Mouse (Mus musculus) thymus, postnatal 25 days (tissue): ENCODE results near the gene Llgl2.
A peak's percentile ranks its signal among the peaks of the same experiment; 100 is the strongest.

Experiments used
- DNase-seq: peaks from one replicate; pipeline ENCODE4 v3.0.0; 2022

Llgl2 gene

DNA sequence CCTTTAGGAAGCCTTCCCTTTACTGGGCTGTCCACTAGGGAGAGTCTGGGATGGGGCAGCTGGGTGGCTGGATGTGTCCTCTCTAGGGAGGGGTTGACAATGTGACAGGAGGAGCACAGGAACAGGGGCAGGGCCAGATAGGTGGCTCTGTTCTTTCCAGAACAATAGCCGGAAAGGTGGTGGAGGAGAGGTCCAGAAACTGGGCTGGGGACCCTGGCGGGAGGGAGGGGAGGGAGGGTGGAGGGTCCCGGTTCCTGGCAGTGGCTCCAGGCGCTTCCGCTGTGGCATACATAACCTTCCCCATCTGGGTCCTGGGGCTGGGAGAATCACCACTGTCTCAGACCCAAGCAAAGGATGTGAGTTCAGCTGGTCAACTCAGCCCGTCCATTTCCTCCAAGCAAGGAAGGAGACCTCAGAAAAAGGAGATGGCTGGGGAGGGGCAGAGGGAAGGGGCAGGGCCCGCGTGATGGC lies 14.5 kb upstream of the Llgl2 start:
- DNase-seq: no peak

DNA sequence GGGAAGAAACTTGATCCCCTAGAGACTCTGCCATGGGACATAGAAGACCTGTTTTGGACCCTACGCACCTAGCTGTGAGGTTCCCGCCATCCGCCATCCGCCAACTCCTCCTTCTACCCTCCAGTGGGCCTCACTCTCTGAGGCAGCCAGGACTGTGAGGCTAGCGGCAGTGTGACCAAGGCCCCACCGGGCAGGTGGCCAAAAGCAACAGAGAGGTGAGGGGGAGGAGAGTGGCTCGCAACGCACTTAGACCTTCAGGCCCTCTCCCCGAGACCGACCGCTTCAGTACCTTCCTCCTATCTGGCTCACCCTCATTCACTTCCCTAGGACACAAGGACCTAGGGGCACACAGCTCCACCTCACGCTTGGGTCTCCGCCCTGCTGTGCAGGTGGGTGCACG lies 13.5 kb upstream of the Llgl2 start:
- no peak for DNase-seq

DNA sequence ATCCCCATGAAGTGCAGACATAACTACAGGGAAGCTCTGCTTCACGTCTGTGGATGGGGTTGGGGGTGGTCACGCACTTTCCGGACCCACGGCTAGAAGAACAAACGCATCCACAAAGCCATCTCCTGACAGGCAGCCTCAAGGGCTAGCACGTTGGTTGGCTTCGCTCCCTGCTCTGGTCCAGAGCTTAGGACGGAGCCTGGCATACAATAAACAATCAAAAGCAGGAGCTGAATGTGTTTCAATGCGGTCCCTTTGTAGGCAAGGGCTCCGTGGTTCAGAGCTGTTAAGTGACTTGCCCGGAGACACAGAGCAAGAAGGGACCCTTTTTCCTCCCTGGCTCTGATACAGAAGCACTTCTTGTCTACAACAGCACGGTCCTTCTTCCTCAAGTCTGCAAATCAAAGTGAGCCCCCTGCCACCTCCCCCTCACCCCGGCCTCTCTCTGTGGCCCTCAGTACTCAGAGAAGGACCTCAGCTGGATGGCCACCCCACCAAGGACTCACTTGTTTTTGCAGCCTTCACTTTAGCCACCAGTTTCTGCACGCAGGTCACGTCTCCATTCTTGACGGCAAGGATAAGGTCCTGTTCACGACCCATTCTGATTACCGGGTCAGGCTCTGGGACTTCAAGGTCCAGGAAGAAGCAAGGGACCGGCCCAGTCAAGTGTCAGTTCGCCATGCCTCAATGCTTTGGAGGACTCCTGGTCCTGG lies 12.3 kb upstream of the Llgl2 start:
- no peak for DNase-seq

DNA sequence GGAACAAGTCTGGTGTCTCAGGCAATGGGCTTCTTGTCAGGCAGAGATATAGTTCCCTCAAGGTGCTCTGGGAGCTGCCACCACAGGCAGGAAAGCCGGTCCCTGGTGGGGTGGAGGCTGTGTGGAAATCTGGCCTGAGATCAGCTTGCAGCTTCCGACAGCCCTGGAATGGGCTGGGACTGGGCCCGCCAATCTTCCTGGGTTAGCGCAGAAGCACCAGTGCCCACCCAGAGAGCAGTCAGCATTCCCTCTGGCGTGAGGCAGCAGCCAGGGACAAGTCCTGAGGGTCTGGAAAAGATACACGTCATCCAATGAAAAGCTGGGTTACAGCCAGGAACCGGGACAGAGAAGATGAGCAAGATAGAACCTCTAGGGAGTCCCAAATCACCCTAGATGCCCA lies 11.8 kb upstream of the Llgl2 start:
- DNase-seq: no peak

DNA sequence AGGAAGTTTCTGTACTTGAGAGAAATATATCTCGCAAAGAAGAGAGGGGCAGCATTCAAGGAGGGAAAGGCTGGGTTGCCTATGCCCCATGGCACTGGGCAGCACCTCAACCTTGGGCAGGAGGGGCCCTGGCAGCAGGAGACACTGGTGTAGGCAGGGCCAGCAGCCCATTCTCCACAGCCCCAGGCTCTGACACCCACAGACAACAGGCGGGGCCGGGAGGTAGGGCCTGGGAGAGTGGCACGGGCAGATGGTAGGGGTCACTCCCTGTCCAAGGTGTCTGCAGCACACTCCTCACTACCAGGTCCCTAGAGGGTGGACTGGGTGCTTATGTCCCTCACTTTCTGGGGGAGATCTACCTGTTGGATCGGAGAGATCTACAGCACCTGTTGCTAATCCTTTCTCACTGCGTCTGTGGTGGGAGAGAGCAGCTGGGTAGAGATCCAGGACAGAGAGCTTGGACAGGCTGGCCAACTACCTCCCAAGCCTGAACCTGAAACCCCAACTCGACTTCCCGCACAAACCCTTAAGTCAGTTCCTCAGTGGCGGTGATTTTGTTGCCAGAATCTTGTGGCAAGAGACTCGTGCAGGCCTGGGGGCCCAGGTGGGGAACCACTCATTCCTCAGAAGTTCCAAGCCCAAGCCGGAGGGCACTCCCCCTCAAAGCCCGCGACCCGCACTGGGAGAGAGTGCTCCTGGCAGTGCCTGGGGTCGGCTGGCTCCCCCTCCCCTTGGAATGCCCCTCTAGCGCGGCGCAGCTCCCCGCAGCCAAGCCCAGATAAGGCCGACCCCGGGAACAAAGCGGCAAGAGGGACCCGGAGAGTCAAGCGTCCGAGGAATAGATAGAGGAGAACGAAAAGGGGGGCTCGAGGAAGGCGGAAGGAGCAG lies 11.1 kb upstream of the Llgl2 start:
- DNase-seq: no peak

DNA sequence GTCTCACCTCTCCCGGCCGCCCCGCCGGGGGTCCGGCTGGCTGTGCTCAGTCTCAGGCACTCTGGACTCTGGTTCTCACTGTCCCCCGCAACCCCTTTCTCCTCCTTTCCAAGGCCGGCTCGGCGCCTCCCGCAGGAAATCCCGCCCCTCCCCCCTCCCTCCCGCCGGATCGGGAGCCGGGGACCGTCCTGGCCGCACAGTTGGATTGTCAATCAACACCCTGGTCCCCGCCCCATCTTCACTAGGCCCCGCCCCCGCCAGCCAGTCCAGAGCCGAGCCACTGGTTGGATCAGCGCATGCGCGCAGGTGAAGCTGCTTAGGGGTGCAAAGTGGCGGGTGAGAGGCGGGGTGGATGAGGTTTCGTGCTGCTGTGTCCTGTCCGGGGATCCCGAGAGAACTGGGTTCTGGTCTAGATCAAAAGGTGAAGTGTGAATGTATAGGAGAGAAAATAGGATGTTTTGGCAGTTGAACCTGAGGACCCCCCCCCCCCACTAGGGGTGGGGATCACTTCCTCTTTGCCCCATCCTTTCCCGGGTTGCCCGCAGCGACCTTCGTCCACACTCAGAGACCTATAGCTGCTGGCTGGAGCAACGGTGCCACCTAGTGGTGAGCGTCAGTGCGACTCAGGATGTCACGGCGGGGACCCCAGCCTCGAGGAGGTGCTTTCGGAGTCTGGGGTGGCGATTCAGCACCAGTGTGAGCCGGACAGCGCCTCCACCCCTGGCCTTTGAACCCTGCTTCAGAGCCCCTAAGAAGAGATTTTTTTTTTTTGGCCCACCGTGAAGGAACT lies 10.1 kb upstream of the Llgl2 start, which contains the start of gene Caskin2:
TSS of gene Caskin2 (minus strand) at position 133 of the 790 bp plus-strand sequence.
- peak; percentile 98 for DNase-seq

DNA sequence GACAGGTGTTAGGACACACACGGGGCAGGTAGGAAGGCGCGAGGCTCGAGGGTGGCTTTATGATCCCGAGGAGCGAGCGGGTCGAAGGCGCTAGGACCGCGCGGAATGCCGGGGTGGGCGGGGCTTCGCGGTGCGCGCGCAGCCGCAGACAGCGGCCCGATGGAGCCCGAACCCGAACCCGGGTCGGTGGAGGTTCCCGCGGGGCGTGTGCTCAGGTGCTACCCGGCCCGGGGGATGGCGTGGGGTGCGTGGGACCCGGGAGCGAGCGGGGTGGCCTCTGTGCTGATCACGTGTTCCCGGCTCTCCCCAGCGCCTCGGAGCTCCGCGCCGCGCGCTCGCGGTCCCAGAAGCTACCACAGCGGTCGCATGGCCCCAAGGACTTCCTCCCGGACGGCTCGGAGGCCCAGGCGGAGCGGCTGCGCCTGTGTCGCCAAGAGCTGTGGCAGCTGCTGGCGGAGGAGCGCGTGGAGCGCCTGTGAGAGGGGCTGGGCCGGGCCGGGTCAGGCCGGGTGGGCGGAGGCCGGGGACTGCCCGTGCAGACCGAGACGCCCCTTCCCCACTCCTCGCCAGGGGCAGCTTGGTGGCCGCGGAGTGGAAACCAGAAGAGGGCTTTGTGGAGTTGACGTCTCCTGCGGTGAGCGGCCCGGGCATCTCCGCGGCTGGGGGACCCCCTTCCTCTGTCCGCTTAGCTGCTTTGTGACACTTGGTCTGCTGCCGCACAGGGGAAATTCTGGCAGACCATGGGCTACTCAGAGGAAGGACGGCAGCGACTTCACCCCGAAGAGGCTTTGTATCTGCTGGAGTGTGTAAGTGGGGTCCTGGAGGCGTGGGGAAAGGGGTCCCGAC lies 9.0 kb upstream of the Llgl2 start, which contains the start of gene Tsen54:
TSS of gene Tsen54 (plus strand) at position 120 of the 846 bp plus-strand sequence.
- peak; percentile 84 for DNase-seq

DNA sequence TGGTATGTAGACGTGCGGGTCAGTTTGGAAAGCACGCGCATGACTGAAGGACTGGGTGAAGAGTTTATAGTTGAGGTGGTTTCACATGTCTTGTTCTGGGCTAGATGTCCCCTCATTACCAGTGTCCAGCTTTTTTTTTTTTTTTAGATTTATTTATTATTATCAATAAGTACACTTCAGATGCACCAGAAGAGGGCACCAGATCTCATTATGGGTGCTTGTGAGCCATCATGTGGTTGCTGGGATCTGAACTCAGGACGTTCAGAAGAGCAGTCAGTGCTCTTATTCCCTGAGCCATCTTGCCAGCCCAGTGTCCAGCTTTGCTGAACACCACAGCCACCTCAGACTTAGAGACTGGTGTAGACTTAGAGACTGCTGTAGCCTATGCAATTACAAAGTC lies 6.5 kb upstream of the Llgl2 start:
- DNase-seq: no peak

DNA sequence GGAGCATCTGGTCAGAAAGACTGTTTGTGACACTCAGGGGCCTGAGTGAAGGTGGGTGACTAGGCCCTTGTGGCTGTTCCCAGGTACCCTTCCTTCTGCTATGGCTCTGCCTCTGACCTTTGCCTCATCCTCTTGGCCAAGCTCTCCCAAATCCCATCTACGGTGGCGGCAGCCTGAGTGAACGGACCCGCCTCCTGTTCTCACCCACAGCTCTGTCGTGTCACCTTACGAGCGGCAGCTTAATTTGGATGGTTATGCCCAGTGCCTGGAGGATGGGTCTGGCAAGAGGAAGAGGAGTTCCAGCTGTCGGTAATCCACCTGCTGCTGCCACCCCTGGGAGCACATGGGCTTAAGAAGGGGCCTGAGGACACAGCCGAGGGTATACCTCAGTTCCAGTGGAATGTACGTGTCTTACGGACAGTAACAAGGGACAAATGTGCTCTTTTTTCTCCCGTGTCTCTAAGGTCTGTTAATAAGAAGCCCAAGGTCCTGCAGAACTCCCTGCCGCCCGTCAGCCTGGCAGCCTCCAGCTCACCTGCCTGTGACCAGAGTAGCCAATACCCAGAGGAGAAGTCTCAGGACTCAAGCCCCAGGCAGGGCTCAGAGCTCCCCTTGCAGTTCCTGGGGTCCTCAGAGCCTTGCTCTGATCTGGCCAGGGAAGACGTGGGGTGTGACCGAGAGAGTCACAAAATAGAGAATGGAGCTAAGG lies 3.8 kb upstream of the Llgl2 start:
- DNase-seq: no peak

DNA sequence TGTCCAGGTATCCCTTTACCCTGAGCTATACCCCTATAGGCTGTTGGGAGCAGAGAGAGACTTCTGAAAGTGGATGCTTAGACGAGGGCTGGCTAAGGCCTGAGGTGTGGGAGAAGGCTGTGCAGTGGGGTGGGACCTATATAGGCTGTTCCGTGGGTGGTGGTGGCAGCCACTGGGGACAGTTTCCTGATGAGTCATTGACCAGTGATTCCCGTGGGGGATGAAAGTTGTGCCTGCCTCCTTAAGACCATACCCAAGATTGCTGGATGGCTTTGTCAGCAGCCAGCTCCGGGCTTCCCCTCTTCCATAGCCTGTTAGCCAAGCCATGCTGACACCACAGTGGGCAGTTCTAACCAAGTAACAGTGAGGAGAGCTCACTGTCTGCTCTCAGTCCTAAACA lies 2.8 kb upstream of the Llgl2 start:
- DNase-seq: no peak

DNA sequence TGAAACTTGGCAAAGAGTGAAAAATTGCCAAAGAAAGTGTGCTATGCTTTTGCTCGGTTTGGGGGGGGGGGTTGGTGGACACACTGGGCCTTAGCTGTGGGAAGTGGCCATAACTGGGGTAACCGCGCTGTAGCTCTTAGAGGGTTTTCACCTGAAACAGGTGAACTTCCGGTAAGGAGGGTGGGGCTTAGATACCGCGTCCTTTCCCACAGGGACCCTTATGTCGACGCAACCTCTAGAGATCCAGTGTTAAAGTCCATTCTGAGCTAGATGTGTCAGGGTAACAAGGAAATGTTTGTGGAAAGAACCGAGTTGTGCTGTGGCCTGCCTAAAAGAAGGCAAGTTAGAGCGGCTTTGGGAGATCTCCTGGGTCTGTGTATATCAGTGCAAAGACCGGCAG lies 964 bp downstream of the Llgl2 start:
- DNase-seq: no peak

DNA sequence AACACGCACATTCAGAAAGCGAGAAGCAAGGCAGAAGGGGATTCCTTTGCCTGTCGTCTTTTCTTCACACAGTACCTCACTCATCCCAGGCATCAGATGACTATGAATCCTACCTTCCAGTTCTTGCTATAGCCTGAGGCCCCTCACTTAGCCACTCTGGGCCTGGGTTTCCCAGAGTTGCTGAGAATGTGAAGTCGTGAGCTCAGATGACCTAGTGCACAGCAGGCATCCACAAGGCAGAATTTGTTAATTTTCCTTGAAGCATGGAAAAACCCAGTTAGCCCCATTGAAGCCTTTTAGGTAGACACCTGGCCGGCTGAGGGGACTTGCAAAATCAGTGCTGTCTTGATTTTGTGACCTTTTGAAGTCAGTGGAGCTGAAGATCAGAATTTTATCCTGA lies 2.6 kb downstream of the Llgl2 start:
- DNase-seq: no peak

DNA sequence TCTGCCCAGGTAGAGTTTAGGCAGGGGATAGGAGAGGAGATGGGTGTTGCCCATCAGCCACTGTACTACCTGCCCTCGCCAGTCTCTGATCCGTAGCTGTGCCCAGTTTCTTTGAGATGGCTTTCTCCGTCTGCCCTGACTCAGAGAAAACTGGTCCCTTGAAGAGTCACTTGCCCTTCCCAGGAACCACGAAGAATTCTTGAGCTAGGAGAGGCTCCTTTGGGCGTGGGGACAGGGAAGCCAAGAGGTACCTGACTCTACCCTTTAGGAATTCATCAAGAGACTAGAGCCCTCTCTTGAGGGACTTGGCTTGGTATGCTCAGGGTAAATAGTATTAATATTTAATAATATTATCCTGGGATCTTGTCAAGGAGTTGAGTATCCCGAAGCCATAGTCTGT lies 3.8 kb downstream of the Llgl2 start:
- no peak for DNase-seq

DNA sequence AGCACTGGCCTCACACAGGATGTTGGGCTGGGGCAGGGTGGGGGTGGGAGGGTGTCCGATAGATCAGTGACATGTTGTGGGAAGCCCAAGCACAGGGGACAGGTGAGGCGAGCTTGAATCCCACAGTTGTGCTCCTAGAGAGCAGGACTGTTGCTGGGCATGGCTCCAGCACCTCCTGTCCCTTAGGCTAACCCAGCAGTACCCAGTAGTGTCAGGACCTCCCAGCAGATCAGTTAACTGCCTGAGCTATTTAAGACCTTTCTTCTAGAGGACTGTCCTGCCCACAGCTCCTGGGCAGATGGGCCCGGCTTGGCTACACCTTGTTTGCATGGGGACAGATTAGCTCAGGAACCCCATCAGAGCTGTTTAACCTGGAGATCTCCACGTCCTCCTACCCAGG lies 5.2 kb downstream of the Llgl2 start:
- no peak for DNase-seq

DNA sequence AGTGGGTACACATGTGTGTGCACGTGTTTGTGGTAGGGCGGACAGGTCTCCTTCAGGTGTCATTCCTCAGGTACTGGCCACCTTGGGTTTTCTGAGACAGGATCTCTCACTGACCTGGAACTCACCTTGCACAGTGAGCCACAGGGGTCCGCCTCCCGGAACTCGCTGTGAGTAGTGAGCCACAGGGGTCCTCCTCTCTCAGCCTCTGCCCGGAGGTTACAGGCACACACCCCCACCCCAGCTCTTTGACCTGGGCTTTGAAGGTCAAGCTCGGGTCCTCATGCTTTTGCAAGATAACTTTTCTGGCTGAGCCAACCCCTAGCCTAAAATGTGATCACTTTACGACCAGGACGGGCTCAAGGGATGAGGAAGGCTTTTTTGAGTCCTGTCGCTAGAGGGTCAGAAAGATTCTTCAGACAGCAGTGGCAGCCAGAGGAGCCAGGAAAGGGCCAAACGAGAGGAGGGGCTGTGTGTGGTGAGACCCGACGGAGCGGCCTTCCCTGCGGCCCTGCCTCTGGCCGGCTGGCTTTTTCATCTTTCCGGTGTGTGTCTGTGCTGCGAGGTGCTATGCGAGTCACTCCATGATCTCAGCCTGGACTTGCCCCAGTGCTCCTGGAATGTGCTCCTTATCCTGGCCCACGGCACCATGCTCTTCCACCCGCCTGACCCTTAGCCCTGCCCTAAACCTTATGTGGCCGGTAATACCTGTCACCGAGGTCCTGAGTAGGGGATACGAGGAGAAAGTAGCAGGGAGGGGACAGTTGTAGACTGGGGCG lies 6.9 kb downstream of the Llgl2 start:
- DNase-seq: no peak

DNA sequence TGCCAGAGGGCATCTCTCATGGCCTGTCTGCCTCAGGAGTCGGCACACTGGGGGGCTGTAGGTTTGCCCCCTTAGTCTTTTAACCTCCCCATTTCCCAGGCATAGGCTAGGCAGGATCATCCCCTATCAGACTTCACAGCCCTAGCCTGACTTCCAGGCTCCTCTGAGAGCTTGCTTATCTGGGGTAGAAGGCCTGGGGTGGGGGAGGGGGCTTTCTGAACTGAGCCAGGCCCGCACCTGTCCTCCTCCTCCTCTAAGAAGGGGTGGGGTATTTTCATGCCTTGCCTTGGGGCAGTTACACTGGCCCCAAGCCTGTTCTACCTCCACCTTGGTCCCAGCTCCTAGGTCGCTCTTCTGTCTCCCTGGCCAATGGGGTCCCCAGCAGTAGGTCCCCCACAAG lies 7.7 kb downstream of the Llgl2 start:
- no peak for DNase-seq

DNA sequence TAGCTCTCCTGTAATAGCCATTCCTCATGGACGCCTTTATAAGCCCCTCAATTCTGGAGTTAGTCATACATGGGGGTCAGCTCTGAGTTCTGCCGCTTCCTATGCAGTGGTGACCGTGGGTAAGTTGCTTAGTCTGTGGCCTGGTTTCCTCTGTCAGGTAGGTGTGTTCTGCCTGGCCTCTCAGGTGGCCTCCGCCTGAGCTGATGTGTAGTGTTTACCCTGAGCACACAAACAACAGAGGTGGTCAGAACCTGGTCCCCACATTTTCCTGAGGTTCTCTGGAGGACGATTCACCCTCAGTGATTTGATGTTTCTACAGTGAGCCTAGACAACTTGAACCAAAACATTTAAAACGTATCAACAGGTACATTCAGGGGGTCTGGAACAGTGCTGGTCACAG lies 8.2 kb downstream of the Llgl2 start:
- DNase-seq: no peak

DNA sequence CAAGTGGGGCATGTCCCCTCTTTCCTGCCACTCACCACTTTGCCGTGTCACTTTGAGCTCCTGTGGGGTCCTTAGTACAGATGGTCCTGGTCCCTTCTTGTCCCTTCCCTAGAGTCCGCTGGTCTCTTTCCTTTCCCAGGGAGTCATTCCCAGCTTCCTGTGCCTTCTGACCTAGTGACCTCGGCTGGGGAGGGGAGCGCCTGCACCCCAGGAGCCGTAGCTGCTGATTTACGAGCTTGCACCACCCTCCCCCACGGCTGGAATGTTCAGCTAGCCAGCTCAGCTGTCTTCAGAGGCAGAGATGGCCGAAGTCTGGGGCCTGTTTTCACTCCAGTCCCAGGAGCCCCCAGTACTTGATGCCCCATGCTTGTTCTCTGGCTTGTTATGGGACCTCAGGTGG lies 8.7 kb downstream of the Llgl2 start:
- no peak for DNase-seq

DNA sequence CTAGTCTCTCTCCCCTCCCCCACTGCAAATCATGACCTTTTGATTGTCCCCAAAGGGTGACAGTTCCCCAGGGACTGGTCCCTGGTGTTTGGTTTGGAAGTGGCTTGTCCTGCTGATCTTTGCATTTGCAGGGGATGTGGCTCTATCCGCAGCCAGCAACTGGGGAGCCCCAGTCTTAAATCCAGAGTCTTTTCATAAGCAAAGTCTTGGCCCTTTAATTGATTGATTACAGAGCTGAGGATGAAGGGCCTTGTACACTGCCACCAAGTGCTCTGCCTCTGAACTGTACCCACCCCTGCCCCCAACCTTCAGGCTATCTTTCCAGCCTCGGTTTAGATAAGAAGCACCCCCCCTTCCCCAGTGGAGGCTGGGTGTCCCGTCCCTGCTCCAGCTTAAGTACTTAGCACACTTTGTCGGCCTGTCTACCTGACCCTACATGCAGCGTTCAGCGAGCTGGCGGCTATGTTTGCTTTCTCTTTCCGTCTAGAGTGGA lies 9.2 kb downstream of the Llgl2 start:
- DNase-seq: no peak

DNA sequence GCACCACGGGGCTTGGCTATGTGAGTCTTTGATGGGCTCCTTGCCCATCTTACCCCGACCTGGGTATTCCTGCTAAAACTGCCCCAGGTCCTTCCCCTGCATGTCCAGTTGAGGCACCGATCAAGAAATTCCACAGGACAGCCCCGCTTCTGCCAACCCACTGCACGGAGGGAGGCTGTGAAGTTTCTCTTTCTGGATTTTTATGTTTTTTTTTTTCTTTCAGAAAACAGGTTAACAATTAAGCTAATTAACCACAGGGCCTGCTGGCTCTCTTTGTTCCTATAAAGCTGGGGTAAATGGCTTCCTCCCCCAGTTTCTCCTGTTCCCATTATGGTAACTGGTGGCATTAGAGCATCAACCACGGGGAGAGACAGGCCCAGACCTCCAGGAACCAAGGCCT lies 10.2 kb downstream of the Llgl2 start:
- DNase-seq: no peak
